Mouse (Mus musculus) C2C12 (cell line): ENCODE data around the gene Hcls1.

Experiments
- CEBPB ChIP-seq: IDR thresholded peaks from one replicate; pipeline ENCODE4 v1.6.1; 2011; ENCODE audit warnings: low read depth, mild to moderate bottlenecking, control low read depth, moderate library complexity
- CTCF ChIP-seq: IDR thresholded peaks from one replicate; pipeline ENCODE4 v1.5.1; 2011; ENCODE audit not compliant: control insufficient read depth, insufficient read depth, insufficient read length
- MAX ChIP-seq: IDR thresholded peaks from one replicate; pipeline ENCODE4 v1.6.1; 2011; ENCODE audit warnings: mild to moderate bottlenecking, control low read depth
- MYOD1 ChIP-seq: IDR thresholded peaks from one replicate; pipeline ENCODE4 v1.6.1; 2011; ENCODE audit warnings: low read depth; ENCODE audit not compliant: control insufficient read depth, insufficient read length
- MYOG ChIP-seq: IDR thresholded peaks from one replicate; pipeline ENCODE4 v1.6.1; 2011; ENCODE audit not compliant: control insufficient read depth, insufficient read length; ENCODE audit errors: extremely low read depth
- USF1 ChIP-seq: IDR thresholded peaks from one replicate; pipeline ENCODE4 v1.6.1; 2011; ENCODE audit warnings: low read depth, mild to moderate bottlenecking, control low read depth, moderate library complexity

- TF ChIP-seq MYOD1 (no peak), CTCF (no peak), USF1 (no peak), MAX (no peak), CEBPB (no peak), MYOG (no peak)
These were observed 43.4 kb upstream of the Hcls1 start for GRCm38 (mm10) chr16:36891415-36891814.
